Mouse (Mus musculus) skeletal muscle tissue, adult 2 months (tissue): ENCODE results near the gene Olfr952.

Experiments
- DNase-seq: peaks from one replicate; pipeline ENCODE4 v3.0.0-alpha.2; 2012; ENCODE audit warnings: low read depth, low spot score

Gene Olfr952

DNA sequence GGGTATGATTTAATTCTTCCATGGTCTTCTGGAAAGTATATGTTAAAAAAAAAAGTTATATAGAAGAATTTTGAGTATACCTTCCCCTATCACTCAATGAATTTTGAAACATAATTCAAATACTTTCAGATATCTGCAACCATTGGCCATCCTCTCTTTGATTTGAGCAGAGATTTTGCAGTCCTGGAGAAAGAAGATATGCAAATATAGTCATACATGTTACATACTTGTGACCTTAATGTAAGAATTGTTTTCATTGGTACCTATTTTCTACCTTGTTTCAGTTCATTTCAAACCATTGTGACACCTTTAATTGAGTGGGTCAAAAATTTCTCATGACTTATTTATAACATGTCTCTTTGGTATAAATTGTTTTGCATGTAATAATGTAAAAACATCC lies at the start of gene Olfr952:
Gene Olfr952, minus strand, starts transcription at position 101 of the 400 bp plus-strand sequence.
- no peak for DNase-seq

DNA sequence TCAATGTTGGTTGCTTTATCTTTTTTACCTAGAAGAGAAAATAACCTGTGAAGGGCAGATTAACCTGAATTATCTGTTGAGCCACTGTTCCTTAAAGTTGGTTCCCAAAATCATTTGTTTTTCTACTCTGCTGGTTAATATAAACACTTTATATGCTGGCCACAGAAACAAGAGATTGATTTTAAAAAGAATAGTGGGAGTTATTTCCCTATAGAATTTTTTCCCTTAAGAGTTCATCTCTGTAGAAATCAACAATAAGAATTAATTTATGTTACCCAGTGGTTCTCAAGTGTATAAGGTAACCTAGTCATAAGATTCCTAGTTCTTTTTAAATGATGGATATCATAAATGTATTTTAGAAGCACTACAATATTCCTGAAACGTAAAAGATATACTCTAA lies 44.9 kb upstream of the Olfr952 start, which contains the start of gene Olfr955:
Gene Olfr955, minus strand, starts transcription at position 101 of the 400 bp plus-strand sequence.
- no peak for DNase-seq

DNA sequence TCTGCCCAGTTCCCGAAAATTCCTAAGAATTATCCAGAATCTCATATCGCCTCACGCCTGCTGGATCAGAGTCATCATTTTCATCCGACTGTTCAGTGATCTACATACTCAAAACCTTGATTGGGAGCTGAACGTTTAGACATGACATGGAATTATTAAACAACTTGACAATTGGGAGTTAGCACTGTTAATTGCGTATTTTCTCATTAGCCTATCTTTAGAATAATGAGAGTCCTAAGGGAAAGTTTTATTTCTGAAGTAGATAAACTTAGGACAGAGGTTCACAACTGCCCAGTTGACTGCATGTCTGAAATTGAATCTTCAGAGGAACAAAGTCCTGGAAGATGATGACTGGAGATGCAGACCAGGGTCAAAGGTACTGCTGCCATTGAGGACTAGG lies 29.5 kb upstream of the Olfr952 start, which contains the start of gene Olfr954:
Gene Olfr954, plus strand, starts transcription at position 301 of the 400 bp plus-strand sequence.
- DNase-seq: no peak

DNA sequence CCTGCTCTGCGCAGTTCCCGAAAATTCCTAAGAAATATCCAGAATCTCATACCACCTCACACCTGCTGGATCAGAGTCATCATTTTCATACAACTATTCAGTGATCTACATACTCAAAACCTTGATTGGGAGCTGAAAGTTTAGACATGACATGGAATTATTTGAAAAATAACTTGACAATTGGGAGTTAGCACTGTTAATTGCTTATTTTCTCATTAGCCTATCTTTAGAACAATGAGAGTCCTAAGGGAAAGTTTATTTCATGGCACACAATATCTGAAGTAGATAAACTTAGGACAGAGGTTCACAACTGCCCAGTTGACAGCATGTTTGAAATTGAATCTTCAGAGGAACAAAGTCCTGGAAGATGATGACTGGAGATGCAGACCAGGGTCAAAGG lies 39.8 kb downstream of the Olfr952 start, which contains the start of gene Olfr951:
Gene Olfr951, plus strand, starts transcription at position 301 of the 400 bp plus-strand sequence.
- DNase-seq: no peak
